Mouse (Mus musculus): Measurements from ENCODE around the gene Cmah. TPM values are rescaled to one million over a fixed set of nuclear protein-coding genes. Genes with fewer than 3 reads are reported as not detected.
"Not testable (repeated sequence)": the region's sequence is repeated elsewhere in the genome, so short reads cannot be mapped to it uniquely, and the experiment has no call there.

Cmah gene
- polyA plus RNA-seq, 1 experiment from 2014 or later = 0.13 TPM

DNA sequence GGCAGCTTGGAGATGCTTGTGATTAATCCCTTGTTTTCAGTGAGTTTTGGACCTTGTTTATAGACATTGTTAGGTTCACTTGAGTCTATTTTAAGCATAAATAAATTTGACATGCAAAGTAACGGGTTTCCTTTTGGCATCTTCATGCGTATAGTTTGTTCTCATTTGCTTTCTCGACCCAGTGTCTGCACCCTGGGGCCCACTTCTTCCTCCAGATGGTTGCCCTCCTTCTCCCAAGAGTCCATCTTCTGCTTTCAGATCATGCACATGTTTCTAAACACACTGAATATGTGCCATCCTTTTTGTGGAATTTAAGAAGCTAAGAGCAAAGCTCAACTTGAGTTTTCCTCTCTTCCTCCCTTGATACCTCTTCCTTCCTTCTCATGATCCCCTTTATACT lies 71.3 kb downstream of the Cmah start:
- Histone ChIP-seq H3K4me2 (no peak overlapping the region), H3K9me3 (replicated peaks) (no peaks in the 10 kb centered on the region), H3K4me3 (no peak overlapping the region), H3K9ac (no peak overlapping the region), H3K36me3 (ENCODE audit: poor library complexity, severe bottlenecking) (no peaks in the 10 kb centered on the region), H3K4me1 (peaks cover 8% of the 10 kb centered on the region; the same call in 1 of the 2 replicates), H3K27ac (no peak overlapping the region), H3K27me3 (no peaks in the 10 kb centered on the region)
- 87% methylated on average over 3 of the region's 3 CpGs for WGBS
- ATAC-seq = no peak

GRCm38 (mm10) chr13:24401821-24402220 lies 74.6 kb downstream of the Cmah start:
- H3K4me2 ChIP-seq = peak overlapping the region; percentile 42
- not testable (repeated sequence) for H3K36me3 ChIP-seq (ENCODE audit: poor library complexity, severe bottlenecking); ATAC-seq; H3K27me3 ChIP-seq; H3K4me3 ChIP-seq; H3K9ac ChIP-seq; H3K4me1 ChIP-seq; H3K27ac ChIP-seq; H3K9me3 ChIP-seq (replicated peaks)
- WGBS = 22% methylated on average over 11 of the region's 11 CpGs

DNA sequence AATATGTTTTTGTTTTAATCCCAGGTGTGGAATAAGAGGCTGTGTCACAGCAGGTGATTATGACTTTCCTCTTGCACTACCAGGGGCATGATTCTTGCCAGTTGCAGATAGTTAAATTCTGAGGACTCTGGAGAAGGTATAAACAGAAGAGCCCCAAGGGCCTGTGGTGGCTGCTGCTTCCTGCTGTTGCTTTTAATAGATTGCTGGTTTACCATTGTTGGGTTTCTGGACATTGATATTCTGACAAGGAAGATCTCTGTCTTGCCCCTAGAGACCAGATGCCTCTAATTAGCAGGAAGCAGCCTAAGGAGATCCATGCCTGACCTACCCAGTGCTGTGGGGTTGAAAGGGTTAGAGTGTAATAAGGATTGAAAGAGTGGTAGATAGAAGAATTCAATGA lies 75.8 kb downstream of the Cmah start:
- H3K4me1 ChIP-seq = 0 out of 2 replicates have a peak, but pooled peaks cover 5% of the 10 kb centered on the region
- no peak for ATAC-seq
- no peak overlapping the region for H3K4me3 ChIP-seq
- H3K27ac ChIP-seq = no peak overlapping the region
- no peak overlapping the region for H3K9ac ChIP-seq
- H3K9me3 ChIP-seq (replicated peaks) = no peaks in the 10 kb centered on the region
- H3K36me3 ChIP-seq (ENCODE audit: poor library complexity, severe bottlenecking) = no peaks in the 10 kb centered on the region
- no peaks in the 10 kb centered on the region for H3K27me3 ChIP-seq
- H3K4me2 ChIP-seq = no peak overlapping the region

DNA sequence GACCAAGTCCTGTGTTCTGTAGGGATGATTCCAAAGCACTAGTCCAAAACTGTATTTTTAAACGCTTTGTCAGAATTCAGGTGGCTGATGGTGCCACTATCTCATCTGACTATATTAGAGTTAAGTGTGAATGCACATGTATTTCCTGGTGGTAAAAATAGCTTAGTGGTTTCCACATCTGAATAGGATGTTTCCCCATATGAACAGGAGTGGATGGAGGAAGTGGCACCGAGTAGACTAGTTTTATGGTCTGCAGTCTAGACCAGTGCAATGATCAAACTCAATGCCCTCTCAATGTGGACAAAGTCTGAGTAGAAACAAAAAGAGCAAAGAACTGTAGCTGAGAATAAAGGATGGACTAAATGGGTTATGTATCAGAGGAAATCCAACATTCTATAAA lies 79.6 kb downstream of the Cmah start:
- H3K36me3 ChIP-seq (ENCODE audit: poor library complexity, severe bottlenecking) = no peaks in the 10 kb centered on the region
- H3K4me2 ChIP-seq = no peak overlapping the region
- H3K4me3 ChIP-seq = no peak overlapping the region
- 84% methylated on average over 2 of the region's 2 CpGs for WGBS
- ATAC-seq = no peak
- no peak overlapping the region for H3K9ac ChIP-seq
- no peaks in the 10 kb centered on the region for H3K9me3 ChIP-seq (replicated peaks)
- 0 out of 2 replicates have a peak, but pooled peaks cover 3% of the 10 kb centered on the region for H3K4me1 ChIP-seq
- H3K27ac ChIP-seq = no peak overlapping the region
- H3K27me3 ChIP-seq = no peaks in the 10 kb centered on the region

- ATAC-seq = no peak
- whole genome bisulfite sequencing = 59% methylated on average over 4 of the region's 4 CpGs
- Histone ChIP-seq H3K9me3 (replicated peaks) (no peaks in the 10 kb centered on the region), H3K36me3 (ENCODE audit: poor library complexity, severe bottlenecking) (no peaks in the 10 kb centered on the region), H3K4me1 (no peaks in the 10 kb centered on the region), H3K4me2 (no peak overlapping the region), H3K4me3 (no peak overlapping the region), H3K9ac (no peak overlapping the region), H3K27ac (no peak overlapping the region), H3K27me3 (no peaks in the 10 kb centered on the region)
These were observed 87.5 kb downstream of the Cmah start for GRCm38 (mm10) chr13:24414635-24415206.

GRCm38 (mm10) chr13:24415506-24416206 lies 88.5 kb downstream of the Cmah start:
- no peaks in the 10 kb centered on the region for H3K9me3 ChIP-seq (replicated peaks)
- H3K36me3 ChIP-seq (ENCODE audit: poor library complexity, severe bottlenecking) = no peaks in the 10 kb centered on the region
- no peak overlapping the region for H3K4me2 ChIP-seq
- H3K27me3 ChIP-seq = no peaks in the 10 kb centered on the region
- ATAC-seq = no peak
- WGBS = 91% methylated on average over 13 of the region's 13 CpGs
- no peak overlapping the region for H3K4me3 ChIP-seq
- no peak overlapping the region for H3K9ac ChIP-seq
- H3K4me1 ChIP-seq = no peaks in the 10 kb centered on the region
- H3K27ac ChIP-seq = no peak overlapping the region

- no peak overlapping the region for H3K4me3 ChIP-seq
- H3K36me3 ChIP-seq (ENCODE audit: poor library complexity, severe bottlenecking) = no peaks in the 10 kb centered on the region
- H3K27ac ChIP-seq = no peak overlapping the region
- no peak overlapping the region for H3K9ac ChIP-seq
- ATAC-seq = no peak
- no peaks in the 10 kb centered on the region for H3K4me1 ChIP-seq
- no peaks in the 10 kb centered on the region for H3K27me3 ChIP-seq
- no peak overlapping the region for H3K4me2 ChIP-seq
- no peaks in the 10 kb centered on the region for H3K9me3 ChIP-seq (replicated peaks)
- WGBS = 49% methylated on average over 4 of the region's 4 CpGs
These were observed 89.2 kb downstream of the Cmah start for GRCm38 (mm10) chr13:24416409-24416808.

- no peaks in the 10 kb centered on the region for H3K27me3 ChIP-seq
- no peak overlapping the region for H3K9ac ChIP-seq
- no peaks in the 10 kb centered on the region for H3K9me3 ChIP-seq (replicated peaks)
- no peak overlapping the region for H3K4me2 ChIP-seq
- no peak for ATAC-seq
- no peak overlapping the region for H3K27ac ChIP-seq
- WGBS = 39% methylated on average over 1 of the region's 1 CpGs
- H3K36me3 ChIP-seq (ENCODE audit: poor library complexity, severe bottlenecking) = no peaks in the 10 kb centered on the region
- no peaks in the 10 kb centered on the region for H3K4me1 ChIP-seq
- no peak overlapping the region for H3K4me3 ChIP-seq
These were observed 90.8 kb downstream of the Cmah start for GRCm38 (mm10) chr13:24418024-24418423.

DNA sequence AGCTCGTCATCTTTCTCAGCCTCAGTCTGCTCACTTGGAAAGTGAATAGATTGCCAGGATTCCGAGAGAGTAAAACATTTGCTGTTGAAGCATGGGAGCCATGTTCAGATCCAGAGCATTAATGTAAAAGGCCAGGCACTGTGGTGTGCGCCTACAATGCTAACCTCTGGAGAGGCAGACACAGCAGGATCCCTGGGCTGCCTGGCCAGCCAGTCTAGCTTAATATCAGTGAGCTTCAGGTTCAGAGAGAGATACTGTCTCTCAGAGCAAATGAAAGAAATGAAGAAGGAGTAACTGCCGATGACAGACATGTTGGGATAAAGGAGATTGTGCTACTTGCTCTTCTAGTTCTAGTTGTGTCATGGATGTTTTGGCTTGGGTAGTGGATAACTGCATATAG lies 91.6 kb downstream of the Cmah start:
- WGBS = 85% methylated on average over 4 of the region's 4 CpGs
- H3K9me3 ChIP-seq (replicated peaks) = no peaks in the 10 kb centered on the region
- H3K9ac ChIP-seq = no peak overlapping the region
- no peaks in the 10 kb centered on the region for H3K36me3 ChIP-seq (ENCODE audit: poor library complexity, severe bottlenecking)
- no peaks in the 10 kb centered on the region for H3K27me3 ChIP-seq
- no peak for ATAC-seq
- H3K27ac ChIP-seq = no peak overlapping the region
- no peaks in the 10 kb centered on the region for H3K4me1 ChIP-seq
- no peak overlapping the region for H3K4me3 ChIP-seq
- H3K4me2 ChIP-seq = no peak overlapping the region

- no peak for ATAC-seq
- Histone ChIP-seq H3K27me3 (no peaks in the 10 kb centered on the region), H3K9ac (no peak overlapping the region), H3K4me1 (no peaks in the 10 kb centered on the region), H3K4me3 (no peak overlapping the region), H3K4me2 (no peak overlapping the region), H3K9me3 (replicated peaks) (no peaks in the 10 kb centered on the region), H3K27ac (no peak overlapping the region), H3K36me3 (ENCODE audit: poor library complexity, severe bottlenecking) (no peaks in the 10 kb centered on the region)
- WGBS = 81% methylated on average over 13 of the region's 13 CpGs
These were observed 92.5 kb downstream of the Cmah start for GRCm38 (mm10) chr13:24419560-24420250.

GRCm38 (mm10) chr13:24421987-24422386 lies 94.8 kb downstream of the Cmah start:
- peaks cover 4% of the 10 kb centered on the region; the same call in 1 of the 2 replicates for H3K4me1 ChIP-seq
- no peak for ATAC-seq
- whole genome bisulfite sequencing = 47% methylated on average over 3 of the region's 3 CpGs
- H3K4me2 ChIP-seq = no peak overlapping the region
- no peak overlapping the region for H3K9ac ChIP-seq
- H3K27me3 ChIP-seq = no peaks in the 10 kb centered on the region
- H3K27ac ChIP-seq = no peak overlapping the region
- H3K4me3 ChIP-seq = no peak overlapping the region
- H3K9me3 ChIP-seq (replicated peaks) = no peaks in the 10 kb centered on the region
- no peaks in the 10 kb centered on the region for H3K36me3 ChIP-seq (ENCODE audit: poor library complexity, severe bottlenecking)

GRCm38 (mm10) chr13:24430215-24430614 lies 103.0 kb downstream of the Cmah start:
- Histone ChIP-seq H3K9ac (no peak overlapping the region), H3K36me3 (ENCODE audit: poor library complexity, severe bottlenecking) (no peaks in the 10 kb centered on the region), H3K4me1 (peaks cover 5% of the 10 kb centered on the region; the same call in 1 of the 2 replicates), H3K4me2 (no peak overlapping the region), H3K9me3 (replicated peaks) (no peaks in the 10 kb centered on the region), H3K27ac (no peak overlapping the region), H3K27me3 (no peaks in the 10 kb centered on the region), H3K4me3 (no peak overlapping the region)
- WGBS = 86% methylated on average over 5 of the region's 5 CpGs
- no peak for ATAC-seq
